Mouse (Mus musculus) erythroblast, embryonic 14.5 days (primary cell): ENCODE measurements around the gene Tmem236.

Experiments used
- GATA1 ChIP-seq: IDR thresholded peaks from 2 replicates; pipeline ENCODE4 v1.6.1; 2012; ENCODE audit warnings: low read length, inconsistent platforms, mixed read lengths
- TAL1 ChIP-seq: IDR thresholded peaks from 3 replicates; pipeline ENCODE4 v1.6.1; 2012; ENCODE audit warnings: low read length, inconsistent platforms, mixed read lengths

DNA sequence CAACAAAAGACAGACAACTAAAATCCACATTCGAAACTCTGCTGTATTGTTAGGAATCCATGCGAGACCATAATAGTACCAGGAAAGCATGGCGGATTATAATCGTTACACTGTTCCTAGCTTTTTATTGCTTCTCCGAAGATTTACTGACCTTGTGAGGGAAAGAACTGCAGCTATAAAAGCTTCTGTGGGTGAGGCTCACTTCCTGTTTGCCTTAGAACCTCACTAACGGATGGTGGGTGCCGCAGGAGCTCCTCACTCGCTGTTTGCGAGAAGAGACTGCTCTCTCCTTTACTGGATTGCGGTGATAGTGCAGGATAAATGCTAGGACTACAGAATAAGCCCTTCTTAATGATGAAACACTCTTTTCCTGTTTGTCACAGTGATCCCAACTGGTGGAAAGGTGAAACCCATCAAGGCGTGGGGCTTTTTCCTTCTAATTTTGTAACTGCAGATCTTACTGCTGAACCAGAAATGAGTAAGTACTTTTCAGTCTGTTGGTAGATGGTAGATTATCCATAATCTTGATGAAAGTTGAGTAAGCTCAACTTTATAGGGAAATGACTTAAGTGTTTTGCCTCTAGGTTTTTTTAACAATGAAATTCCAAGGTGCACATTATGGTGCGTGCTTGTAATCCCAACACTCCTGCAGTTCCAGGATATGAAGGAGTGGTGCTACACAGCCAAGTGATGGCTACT, 43.5 kb upstream of the Tmem236 start:
- TF ChIP-seq GATA1 = no peak
- TF ChIP-seq TAL1 = no peak
